Mouse (Mus musculus): Measurements from ENCODE around the gene Vmn1r229.

Vmn1r229 gene

GRCm38 (mm10) chr17:20811255-20811654 lies at the start of gene Vmn1r229:
Gene Vmn1r229, plus strand, starts transcription at chr17:20811555.
- no peak for DNase-seq

GRCm38 (mm10) chr17:20786057-20786456 lies 25.3 kb upstream of the Vmn1r229 start, which contains the start of gene Vmn1r228:
Gene Vmn1r228, minus strand, starts transcription at chr17:20786157.
- no peak for DNase-seq

- DNase-seq: no peak
Observed at GRCm38 (mm10) chr17:20840144-20840543, 28.8 kb downstream of the Vmn1r229 start, which contains the start of gene Vmn1r230. Gene Vmn1r230, plus strand, starts transcription at chr17:20840444.
